Mouse (Mus musculus) urinary bladder, postnatal 4 days (tissue): ENCODE measurements at regions not wholly inside any gene's neighbourhood (a gene's known extent, or its start where the extent isn't known, plus 50 kb on each side); places are given as distances from the start of the nearest gene placed in this dataset.

Experiments used
- DNase-seq, 2 experiments: peaks; one replicate each; pipeline ENCODE4 v3.0.0; 2021 to 2022; ENCODE audit warnings: low spot score in 2 of 2

GRCm38 (mm10) chr4:70844742-70845141 is 309.9 kb upstream of the Megf9 start:
- no peak for DNase-seq

- no peak for DNase-seq
These were observed 276.1 kb upstream of the Megf9 start for GRCm38 (mm10) chr4:70810956-70811316.

- no peak for DNase-seq
These were observed 275.6 kb upstream of the Megf9 start for GRCm38 (mm10) chr4:70810311-70810955.

DNA sequence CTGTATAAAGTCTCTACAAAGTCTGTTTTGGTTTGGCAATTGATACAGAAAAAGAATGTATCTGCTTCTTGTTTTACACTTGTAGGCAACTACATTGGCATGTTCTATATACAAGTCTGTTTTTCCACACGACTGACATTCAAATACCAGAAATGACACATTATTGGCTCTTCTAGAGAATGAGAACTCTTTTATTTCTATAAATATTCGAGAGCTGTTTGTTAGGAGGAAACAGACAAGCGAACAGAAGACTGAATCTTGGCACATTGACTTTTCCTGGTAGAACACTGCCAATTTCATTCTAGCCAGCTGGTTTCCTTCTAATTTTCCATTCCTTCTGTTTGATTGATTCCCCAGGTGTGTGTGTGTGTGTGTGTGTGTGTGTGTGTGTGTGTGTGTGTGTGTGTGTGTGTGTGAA is 270.1 kb upstream of the Megf9 start:
- no peak for DNase-seq

DNA sequence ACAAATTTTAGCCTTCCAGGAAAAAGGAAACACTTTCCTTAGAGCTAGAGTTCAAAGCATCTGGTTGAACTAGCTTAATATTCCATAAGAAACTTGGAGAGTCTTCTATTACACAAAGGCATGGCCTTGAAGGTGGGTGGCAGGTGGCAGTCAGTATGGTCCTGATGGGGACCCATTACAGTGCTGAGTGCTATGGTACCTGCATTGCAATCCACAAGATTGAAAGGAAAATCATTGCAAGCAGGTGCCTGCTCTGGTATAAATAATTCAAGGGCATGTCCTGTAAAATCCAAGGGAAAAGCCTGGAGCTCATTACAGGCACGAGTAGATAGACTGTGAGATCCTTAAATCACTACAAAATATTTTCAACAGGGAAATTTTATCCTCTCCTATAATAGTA is 263.7 kb upstream of the Megf9 start:
- DNase-seq = no peak

DNA sequence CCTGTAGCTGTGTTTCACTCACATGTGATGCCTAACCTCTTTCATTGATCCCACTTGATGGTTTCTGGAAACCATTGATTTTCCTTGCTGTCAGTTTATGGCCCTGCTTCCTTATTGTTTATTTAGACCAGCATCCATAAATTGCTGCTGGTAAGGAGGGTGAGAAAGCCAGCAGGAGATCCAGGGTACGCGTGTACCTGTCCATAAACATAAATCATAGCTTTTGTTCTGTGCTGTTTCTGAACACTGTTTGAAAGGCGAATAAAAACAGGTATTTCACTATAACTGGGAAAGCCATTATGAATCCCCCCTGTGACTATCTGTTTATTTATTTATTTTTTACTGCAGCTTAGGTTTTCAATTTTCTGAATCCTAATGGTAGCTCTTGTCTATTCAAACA is 263.1 kb upstream of the Megf9 start:
- DNase-seq = no peak

DNA sequence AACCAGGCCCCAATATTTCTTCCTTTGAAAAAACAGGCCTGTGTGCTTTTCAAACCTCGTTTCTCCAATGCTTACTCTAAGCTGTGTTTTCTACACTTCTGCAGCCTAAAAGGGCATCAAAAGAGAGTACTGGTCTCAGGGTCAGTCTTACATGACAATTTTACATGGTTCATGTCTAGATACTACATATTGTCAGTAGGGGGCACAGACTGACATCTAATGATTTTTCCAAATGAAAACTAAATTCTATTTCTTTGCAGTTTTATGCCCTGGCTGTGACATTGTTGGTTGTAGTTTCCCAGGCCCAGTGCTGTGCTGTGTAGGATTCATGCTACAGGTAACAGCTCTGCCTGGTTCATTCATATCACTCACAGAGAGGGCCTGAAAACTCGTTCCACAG is 248.7 kb upstream of the Megf9 start:
- no peak for DNase-seq

GRCm38 (mm10) chr4:70781591-70781990 is 246.8 kb upstream of the Megf9 start:
- DNase-seq = no peak

DNA sequence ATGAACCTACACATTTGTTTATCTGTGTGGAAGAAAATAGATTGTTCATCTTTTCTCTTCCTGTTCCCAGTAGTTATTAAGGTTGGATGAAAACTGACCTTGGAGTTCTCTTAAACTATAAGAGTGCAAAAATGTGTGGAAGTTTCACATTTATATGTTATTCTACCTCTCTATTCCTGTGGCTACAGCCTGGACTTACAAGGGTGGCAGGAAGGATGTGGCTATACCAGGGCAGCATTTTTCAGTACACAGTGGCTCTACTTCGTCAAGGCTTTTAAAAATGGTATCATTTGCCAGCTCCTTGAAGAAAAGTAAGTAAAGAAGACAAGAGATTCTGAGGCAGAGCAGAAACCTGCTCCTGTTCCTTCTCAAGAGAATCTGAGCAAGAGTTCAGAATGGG is 241.5 kb upstream of the Megf9 start:
- no peak for DNase-seq

DNA sequence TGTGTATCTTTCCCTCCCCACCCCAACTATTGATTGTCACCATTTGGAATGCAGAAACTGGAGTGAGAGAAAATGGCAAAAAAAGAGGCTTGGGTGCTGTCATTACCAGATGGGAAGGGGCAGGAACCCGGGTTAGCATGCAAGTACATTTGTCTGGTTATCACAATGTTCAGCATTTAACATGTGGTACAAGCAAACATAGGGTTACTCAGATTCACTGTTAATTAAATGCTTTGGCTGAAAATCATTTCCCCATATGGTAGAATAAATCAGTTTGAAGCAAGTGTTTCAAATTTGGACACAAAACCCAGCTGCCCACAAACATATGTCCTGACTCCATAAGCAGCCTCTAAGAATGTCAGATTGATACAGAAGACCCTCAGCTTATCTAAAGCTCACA is 208.6 kb upstream of the Megf9 start:
- no peak for DNase-seq

GRCm38 (mm10) chr4:70742002-70742401 is 207.2 kb upstream of the Megf9 start:
- DNase-seq = no peak

GRCm38 (mm10) chr4:70741121-70741520 is 206.3 kb upstream of the Megf9 start:
- no peak for DNase-seq

- peak in 1 of 2 experiments; percentile 17 for DNase-seq
These were observed 174.4 kb upstream of the Megf9 start for GRCm38 (mm10) chr4:70709126-70709689.

GRCm38 (mm10) chr4:70705128-70705752 is 170.4 kb upstream of the Megf9 start:
- no peak for DNase-seq

DNA sequence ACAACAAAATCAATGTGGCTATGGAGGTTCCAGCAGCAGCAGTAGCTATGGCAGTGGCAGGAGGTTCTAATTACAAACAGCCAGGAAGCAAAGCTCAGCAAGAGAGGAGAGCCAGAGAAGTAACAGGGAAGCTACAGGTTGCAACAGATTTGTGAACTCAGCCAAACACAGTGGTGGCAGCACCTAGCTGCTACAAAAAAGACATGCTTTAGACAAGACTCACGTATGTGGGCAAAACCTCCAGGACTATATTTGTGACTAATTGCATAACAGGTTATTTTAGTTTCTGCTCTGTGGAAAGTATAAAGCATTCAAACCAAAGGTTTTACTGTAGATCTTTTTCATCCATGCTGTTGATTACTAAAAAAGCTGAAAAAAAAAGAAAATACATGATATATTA is 166.1 kb upstream of the Megf9 start:
- no peak for DNase-seq

- no peak for DNase-seq
These were observed 129.4 kb upstream of the Megf9 start for GRCm38 (mm10) chr4:70664181-70664580.

DNA sequence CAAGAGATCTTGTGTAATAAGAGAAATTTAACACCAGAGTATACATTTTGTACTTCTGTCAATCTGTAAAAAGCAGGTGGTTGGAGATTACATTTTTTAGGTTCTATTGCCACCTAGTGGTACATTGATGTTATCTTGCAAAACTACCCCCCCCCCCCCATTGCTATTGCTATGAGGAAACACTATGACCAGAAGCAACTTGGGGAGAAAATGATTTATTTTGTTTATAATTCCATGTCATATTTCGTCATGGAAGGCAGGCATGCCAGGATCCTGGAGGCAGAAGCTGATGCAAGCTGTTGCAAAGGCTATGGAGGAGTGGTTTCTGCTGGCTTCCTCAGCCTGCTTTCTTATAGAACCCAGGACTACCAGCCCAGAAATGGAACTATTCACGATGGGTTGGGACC is 86.6 kb upstream of the Megf9 start:
- no peak for DNase-seq

- no peak for DNase-seq
These were observed 85.0 kb upstream of the Megf9 start for GRCm38 (mm10) chr4:70619636-70620287.

- no peak for DNase-seq
These were observed 81.0 kb upstream of the Megf9 start for GRCm38 (mm10) chr4:70615794-70616193.

GRCm38 (mm10) chr4:70614411-70614810 is 79.6 kb upstream of the Megf9 start:
- DNase-seq = no peak

GRCm38 (mm10) chr4:70603209-70603852 is 68.5 kb upstream of the Megf9 start:
- no peak for DNase-seq

DNA sequence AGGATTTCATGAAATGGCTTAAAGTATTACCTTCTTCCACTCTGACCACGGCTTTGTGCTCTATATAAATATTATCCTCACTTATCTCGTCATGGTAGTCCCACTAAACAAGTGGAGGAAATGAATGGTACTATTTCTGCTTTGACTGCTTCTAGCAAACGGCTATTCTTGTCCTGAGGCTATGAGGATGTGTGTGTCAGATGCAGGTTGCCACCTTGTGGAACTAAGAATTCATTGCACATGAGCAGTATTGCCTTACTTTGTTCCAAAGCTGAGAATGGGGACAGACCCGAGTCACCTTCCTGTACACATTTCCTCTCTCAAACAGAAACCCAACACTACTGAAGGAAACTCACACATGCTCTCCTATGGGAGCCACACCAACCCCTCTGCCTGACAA is 66.5 kb upstream of the Megf9 start:
- DNase-seq = no peak
